Mouse (Mus musculus): ENCODE measurements around the gene Il1f6.
"Not testable (repeated sequence)": the region's sequence is repeated elsewhere in the genome, so short reads cannot be mapped to it uniquely, and the experiment has no call there.

Il1f6 gene

DNA sequence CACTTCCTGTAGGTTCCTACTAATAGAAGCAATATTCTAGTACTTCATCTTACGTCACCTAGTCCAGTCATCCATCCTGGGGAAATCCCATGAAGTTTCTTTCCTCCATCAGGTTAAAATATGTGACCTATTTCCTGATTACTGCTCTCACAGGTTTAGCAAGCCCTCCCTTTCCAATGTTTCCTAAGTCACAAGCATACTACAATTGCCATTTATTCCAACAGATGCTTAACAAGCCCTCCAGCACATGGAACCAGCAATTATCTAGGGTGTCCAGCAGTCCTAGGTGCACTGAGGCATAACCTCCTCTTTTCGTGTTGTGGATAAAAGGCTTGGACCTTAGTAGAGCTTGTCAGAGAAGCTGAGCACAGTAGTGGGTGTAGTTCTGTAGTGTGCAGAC is at the start of gene Il1f6:
Il1f6 (plus strand) TSS at position 301 of the 400 bp plus-strand sequence.
- DNase-seq (ENCODE audit: low read depth): no peak

DNA sequence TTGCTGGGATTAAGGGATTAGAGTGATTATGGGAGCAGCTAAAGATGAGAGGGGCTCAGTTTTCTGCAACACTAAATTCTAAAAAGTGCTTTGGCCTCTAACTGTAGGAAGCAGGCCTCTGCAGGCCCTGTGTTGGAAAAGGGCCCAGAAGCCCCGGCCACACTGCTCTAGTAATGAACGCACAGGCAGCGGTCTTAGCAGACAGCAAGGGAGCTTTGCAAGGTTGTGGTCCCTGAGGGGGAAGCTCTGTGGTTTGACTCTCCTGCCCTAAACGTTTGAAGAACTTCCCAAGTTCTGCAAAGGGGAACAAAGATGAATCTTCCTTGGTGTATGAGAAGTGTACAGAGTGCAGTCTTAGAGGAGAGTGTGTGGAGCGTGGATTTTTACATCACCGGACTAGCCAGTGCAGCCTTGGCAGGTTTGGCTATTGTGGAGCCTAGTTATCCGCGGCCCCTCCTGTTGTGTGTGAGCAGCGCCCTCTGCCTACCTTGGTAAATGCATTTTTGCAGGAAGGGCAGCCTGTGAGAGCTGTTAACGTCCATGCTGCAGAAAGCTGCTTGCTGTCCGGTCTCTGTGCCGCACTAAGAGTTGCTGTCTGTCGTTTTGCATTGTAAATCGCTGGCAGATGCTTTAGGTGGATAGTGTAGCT is 33.4 kb upstream of the Il1f6 start:
- not testable (repeated sequence) for DNase-seq (ENCODE audit: low read depth)

DNA sequence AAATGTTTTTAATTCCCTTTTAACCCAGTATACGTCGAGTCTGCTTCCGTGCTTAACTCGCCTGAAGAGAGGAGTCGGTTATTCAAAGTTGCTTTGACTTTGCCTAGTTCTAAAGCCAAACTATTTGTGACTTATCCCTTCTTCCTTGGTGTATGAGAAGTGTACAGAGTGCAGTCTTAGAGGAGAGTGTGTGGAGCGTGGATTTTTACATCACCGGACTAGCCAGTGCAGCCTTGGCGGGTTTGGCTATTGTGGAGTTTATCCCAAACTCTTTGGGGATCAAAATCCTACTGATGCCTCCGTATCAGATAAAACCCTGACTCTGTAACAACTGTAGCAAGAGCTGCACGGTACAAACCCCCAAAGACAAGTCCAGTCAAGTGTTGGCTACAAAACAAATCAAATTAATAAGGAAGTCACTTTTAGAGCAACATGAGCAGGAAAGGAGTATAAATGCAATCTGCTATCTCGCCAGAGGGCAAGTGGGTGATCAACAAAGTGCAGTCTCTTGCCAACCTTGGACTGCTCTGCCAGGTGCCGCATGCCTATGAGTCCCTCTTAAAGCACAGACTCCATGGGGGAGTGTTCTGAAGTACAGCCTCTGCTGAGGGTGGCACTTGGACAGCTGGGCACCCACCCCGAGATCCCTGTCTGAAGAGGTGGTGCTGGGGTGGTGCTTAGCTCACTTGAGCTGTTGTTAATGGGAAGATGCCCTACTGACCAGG is 32.6 kb upstream of the Il1f6 start:
- DNase-seq (ENCODE audit: low read depth): not testable (repeated sequence)

DNA sequence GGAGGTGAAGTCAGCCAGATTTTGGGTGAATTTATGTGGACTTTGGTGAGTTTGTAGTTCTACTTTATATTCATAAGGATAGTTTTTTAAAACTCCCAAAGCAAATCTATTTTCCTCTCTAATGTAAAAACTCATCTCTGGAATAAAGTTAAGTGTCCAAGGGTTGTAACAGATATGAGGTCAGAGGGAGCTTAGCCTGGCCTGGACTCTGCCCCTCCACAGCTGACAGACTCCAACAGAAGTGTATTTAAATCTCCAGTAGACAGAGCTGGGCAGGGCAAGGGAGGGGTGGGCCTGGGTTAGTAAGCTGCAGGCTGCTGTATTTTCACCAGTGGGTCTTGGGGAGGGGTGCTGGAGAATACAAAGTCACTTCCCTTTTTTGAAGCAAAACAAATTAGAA is 31.1 kb upstream of the Il1f6 start:
- not testable (repeated sequence) for DNase-seq (ENCODE audit: low read depth)

DNA sequence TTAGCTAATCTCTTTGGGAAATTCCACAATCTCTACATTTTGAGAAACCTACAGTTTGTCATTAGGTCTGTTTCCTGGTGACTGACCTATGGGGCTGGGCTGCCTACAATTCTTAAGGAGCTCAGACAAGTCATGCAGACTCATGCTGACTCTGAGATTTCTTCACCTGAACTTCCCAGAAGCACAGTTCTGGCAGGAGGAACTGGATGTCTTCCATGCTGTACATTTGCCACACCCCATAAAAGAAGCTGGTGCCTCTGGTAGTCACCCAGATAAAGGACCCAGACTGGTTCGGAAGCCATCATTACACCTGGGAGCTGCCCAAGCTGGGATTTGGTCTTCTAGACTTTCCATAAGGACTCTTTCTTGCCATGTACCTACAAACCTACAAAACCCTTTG is 29.0 kb upstream of the Il1f6 start, which contains the start of gene Il1f9:
Il1f9 (plus strand) TSS at position 301 of the 400 bp plus-strand sequence.
- no peak for DNase-seq (ENCODE audit: low read depth)

DNA sequence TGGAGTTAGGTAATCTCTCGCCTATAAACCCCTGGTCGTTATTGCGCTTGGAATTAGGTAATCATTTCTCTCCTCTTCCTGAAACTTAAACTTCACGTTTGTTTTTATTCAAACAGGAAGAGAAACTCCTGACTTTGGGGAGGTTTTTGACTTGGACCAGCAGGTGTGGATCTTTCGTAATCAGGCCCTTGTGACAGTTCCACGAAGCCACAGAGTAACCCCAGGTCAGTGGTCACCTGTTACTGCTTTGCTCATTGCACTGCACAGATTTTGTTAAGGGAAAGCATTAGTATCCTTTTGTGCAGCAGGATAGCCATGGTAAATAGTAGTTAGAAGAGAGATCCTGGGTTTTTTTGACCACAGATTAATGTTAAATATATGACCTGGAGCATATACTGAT is 27.6 kb upstream of the Il1f6 start:
- DNase-seq (ENCODE audit: low read depth): no peak

DNA sequence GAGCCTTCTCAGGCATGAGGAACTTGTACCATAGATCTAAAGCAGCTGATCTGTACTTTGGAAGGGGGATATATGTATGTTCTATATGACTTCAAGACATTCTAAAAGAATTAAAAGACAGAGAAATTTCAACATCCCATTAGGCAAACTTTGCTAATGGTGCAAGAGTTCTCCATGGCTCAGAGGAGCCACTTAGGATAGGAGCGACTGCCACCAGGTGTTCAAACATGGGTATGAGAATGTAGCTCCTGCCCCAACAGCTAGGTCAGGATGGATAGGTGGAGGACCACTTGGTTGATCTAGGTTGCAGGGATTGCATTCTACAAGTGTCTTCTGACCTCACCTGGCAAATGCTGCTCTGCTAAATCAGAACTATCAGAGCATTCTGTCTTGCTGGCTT is 27.0 kb upstream of the Il1f6 start:
- DNase-seq (ENCODE audit: low read depth): no peak

DNA sequence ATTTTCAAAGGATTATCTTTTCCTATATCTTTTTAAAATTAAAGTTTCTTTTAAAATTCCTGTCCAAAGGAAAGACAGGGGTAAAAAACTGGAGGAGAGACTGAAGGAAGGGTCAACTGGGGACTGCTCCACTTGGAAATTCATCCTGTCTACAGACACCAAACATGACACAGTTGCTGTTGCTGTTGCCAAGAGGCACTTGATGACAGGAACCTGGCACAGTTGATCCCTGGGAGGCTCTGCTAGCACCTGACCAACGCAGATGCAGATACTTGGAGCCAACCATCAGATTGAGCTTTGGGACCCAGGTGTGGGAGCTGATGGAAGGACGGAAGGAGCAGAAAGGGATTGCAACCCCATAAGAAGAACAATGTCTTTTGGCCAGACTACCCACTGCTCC is 12.0 kb downstream of the Il1f6 start:
- DNase-seq (ENCODE audit: low read depth): no peak

DNA sequence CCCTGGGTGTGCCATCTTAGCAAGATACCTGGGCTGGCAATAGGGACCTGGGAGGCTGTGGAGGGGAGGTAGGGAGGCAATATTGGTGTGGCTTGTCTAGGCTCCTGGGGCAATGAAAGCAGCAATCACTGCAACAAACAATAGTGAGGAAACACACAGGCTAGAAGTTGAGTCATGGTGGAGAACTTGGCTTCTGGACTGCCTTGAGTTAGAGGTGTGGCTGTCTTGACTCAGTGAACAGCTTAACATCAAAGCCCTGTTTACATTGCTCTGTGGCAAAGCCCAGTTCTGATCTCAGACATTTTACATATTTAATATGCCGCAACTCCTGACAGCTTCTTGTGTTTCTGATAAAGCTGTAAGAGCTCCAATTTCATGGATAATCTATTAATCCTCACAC is 52.3 kb downstream of the Il1f6 start:
- no peak for DNase-seq (ENCODE audit: low read depth)

DNA sequence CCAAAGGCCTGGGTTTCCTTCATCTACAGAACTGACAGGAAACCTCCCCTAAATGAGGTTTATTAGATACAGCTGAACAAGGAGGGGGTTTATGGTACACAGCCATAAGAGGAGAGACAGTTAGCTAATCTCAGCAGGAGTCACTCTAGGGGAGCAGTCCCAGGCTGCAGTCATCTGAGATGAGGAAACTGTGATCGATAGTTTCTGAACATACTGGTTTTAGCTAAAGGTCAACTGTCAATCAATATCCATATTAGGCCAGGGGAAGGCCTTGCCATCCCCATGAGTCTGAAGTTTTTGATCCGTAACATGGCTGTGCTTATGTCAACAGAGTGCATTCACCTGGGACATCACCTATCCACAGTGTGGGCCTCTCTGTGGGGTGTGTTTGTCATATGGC is 58.4 kb downstream of the Il1f6 start:
- DNase-seq (ENCODE audit: low read depth): no peak

DNA sequence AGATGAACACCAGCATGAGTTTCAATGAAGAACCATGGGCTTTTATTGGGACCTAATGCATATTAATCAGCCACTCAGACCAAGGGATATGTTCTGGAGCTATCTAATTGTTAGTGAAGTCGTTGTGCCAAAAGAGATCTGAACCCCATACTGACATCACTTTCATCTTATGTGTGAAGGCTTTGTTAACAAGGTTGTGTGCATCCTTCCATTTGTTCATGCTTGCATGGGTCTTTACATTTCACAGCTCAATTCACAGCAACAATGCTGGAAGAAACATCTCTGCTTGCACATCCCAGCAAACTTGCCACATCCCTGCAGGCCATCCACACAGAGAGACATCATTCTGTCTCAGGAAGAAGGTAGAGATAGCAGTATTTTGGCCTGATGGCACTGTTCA is 59.9 kb downstream of the Il1f6 start:
- DNase-seq (ENCODE audit: low read depth): no peak

Data from NIH3T3 (cell line).